Mouse (Mus musculus): Measurements from ENCODE around the gene Llph.

Llph gene

GRCm38 (mm10) chr10:120219578-120220359 lies 7.1 kb upstream of the Llph start:
- DNase-seq (ENCODE audit: low read depth) = no peak

DNA sequence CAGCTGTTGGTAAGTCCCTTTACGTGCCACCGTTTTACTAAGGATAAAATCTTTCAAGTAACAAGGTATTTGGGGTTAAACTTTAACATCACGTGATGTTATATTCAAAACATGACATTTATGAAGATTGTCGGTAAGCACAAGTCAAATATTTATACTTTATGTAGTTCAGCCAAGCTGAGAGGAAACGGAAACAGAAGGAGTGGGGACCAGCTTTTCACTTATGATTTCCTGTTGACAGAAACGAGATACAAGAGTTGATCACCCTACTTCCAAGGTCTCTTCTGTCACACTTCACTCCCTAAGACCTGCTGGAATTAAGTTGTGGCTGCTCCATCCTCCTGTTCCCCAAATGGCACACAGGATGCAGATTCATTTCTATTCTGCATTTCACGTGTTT lies 6.1 kb upstream of the Llph start:
- DNase-seq (ENCODE audit: low read depth) = no peak

DNA sequence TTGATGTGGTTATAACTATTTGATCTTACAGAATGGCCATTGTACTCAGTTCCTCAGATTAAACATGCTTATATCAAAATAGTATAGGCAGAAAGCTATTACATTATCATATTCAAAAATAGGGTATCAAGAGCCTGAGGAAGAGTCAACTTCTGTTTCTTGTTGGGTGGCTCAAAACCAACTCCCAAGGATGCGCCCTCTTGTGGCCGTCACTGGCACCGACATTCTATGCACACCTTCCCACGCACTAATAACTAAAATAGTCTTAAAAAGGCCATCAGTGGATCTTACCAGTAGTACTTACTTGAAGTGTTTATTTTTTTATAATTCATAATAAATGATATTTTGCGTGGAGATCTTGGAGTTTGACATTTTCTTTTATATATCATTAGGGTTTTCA lies 4.8 kb downstream of the Llph start:
- DNase-seq (ENCODE audit: low read depth) = peak; percentile 68

- no peak for DNase-seq (ENCODE audit: low read depth)
Measured at GRCm38 (mm10) chr10:120233655-120234367, 6.9 kb downstream of the Llph start.

DNA sequence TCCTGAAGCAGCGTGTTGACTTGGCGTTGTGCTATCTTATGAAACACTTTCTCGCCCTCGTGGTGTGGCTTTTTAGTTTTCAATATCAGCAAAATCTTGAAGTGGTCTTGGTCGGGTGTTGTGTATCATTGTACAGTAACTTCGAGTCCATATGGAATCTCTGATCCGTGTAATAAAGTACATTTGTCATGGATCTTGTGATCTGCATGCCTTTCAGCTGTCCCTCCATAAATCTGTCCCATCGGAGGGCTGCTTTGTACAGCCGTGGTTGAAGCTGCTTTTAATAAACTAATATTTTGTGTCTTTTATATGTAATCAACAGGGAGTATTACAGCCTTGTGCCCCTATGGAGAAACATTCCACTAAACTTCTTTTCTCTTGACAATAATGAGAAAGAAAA lies 10.0 kb downstream of the Llph start:
- no peak for DNase-seq (ENCODE audit: low read depth)

GRCm38 (mm10) chr10:120238241-120238640 lies 11.4 kb downstream of the Llph start:
- DNase-seq (ENCODE audit: low read depth) = no peak

- DNase-seq (ENCODE audit: low read depth) = no peak
Measured at GRCm38 (mm10) chr10:120239476-120239875, 12.6 kb downstream of the Llph start.

- DNase-seq (ENCODE audit: low read depth) = no peak
Measured at GRCm38 (mm10) chr10:120242421-120242820, 15.6 kb downstream of the Llph start.

- DNase-seq (ENCODE audit: low read depth) = no peak
Measured at GRCm38 (mm10) chr10:120245681-120246080, 18.8 kb downstream of the Llph start.

DNA sequence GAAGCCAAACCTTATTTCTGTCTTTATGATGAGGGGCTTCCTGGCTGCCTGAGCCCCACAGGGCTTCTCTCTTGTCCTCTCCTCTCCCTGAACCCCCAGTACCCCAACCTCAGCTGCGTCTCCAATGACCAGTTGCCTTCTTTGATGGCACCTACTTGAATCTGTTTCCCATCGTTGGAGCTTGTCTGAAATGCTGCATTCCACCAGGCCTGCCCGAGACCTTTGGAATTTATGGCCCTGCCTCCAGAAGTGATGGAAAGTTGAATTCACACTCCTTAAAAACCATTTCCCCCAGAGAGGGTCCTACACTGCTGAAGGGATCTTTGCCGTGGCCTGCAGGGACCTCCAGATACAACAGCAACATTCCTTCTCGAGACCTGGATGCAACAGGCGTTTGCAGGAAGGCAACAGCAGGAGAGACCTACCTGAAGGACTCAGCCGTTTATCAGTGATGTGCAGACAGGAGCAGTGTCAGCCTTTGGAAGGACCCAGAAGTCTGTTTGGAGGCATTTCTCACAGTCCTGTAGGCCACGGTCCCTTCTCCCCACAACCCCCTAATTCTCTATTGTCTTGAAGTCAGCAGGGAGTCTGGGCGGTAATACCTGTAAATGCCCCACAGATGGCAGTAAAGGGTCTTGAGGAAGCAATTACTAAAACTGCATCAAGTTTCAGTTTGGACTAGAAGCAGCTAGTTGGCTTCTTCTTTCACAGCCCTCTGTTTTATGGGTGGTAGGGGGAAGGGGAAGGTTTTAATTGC lies 20.3 kb downstream of the Llph start:
- peak; percentile 55 for DNase-seq (ENCODE audit: low read depth)

DNA sequence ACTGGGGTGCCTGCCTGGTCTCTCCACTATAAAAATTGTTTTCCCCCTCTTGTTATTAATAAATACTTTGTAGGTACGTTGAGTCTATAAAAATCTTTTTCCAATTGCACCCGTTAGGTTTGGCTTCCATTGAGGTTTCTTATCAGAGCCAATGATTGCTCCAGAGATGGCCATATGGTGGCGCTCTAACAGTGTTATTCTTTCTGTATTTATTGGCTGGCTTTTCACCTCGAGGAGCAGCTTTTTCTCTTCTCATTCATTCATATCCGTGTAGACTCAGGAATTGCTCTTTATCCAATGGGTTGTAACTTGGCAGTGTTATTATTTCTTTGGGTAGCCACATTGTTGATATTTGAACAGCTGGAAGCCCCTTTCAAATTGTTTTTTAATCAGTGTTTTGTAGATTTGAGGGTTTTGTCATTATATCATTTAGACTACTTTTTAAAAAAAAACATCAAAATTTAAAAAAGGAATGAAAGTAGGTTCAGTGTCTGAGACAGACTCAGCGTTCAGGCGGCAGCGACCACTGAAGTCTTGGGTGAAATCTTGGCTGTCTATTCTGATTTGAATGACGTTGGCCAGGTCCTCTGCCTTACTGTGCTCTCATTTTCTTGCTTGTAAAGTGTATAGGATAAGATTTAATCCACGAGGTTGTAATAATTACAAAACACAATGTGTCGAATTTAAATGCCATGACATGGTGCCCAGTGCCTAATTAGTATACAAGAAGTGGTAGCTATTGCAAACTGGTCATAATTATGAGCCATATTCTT lies 24.2 kb downstream of the Llph start:
- DNase-seq (ENCODE audit: low read depth) = no peak

DNA sequence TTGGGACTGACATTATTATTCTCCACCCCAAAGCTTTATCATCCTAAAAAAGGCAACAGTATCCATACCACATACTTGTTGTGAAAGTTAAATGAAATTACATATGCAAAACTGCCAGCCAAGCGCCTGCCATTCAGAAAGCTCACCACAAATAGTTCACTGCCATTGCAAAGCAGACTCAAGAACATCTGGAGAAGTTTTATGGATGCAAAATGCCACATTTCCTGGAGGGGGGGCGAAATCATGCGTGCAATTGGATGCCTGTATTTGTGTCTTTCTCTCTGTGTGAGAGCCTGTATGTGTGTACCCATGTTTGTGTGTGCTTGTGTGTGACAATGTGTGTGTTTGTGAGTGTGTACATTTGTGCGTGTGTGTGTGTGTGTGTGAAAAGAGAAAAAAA lies 24.9 kb downstream of the Llph start:
- no peak for DNase-seq (ENCODE audit: low read depth)

- DNase-seq (ENCODE audit: low read depth) = no peak
Measured at GRCm38 (mm10) chr10:120252800-120253199, 25.9 kb downstream of the Llph start.

DNA sequence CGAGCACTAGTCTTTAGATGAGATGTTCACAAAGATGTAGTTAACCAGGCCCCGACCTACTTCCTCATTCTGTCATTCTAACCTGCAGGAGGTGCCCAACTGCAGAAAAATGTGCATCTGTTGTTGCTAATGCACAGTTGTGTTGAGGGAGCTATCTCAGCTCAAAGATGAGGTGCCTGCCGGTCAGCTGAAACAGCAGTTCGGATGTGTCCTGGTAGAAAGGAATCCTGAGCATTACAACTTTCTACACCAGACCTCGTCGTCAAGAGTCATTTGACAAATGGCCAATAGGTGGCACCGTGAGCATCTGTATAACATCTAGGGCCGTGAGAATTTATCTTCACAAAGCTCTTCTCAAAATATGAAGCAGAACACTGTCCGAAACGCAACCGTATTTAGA lies 30.4 kb downstream of the Llph start:
- DNase-seq (ENCODE audit: low read depth) = peak; percentile 25

- no peak for DNase-seq (ENCODE audit: low read depth)
Measured at GRCm38 (mm10) chr10:120267790-120268189, 40.9 kb downstream of the Llph start.

DNA sequence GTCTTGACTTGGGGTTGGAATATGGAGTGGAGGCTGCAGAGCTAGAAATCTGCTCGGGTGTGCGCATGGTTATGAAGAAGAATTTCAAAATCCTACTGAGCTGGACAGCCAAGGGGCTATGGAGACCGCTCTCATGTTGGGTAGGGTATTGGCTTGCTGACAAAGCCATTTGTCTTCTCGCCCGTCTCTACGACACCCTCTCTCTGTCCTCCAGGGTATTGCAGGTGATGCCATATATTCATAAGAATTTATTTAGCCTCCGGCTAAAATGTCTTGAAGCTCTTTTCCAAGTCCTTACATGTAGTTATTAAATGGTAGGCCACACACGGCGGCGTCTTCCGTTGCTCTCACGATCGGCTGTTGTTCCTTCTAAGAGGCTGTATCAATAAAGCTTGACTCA lies 43.1 kb downstream of the Llph start:
- no peak for DNase-seq (ENCODE audit: low read depth)

DNA sequence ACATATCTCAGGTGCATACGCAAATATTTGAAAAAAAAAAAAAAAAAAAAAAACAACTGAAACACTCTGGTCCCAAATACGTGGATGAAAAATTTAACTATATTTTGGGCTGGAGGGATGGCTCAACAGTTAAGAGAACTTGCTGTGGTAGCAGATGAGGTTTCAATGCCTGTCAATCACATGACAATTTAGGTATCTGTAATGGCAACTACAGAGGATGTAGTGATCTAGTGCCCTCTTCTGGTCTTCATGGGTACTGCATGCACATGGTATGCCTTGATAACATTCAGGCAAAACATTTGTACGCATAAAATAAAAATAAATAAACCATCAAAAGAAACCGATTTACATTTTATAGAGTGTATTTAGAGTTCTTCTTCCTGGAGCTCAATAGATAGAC lies 43.9 kb downstream of the Llph start:
- DNase-seq (ENCODE audit: low read depth) = peak; percentile 47

DNA sequence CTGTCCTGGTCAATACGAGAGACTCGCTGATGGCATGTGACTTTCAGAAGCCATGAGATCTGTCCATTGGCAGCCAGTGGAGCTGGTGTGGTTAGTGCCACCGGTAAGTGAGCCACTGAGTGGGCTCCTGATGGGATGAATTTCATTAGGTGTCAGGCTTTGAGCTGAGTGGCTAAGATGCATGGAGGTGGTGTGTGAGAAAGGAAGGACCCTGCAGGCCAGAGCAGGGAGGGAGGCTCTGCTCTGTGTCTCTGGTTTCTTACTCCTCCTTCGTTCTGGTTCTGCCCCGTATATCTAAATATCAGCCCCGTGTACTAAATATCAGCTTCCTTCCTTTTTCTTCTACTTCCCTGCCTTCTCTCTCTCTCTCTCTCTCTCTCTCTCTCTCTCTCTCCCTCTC lies 44.4 kb downstream of the Llph start:
- no peak for DNase-seq (ENCODE audit: low read depth)

DNA sequence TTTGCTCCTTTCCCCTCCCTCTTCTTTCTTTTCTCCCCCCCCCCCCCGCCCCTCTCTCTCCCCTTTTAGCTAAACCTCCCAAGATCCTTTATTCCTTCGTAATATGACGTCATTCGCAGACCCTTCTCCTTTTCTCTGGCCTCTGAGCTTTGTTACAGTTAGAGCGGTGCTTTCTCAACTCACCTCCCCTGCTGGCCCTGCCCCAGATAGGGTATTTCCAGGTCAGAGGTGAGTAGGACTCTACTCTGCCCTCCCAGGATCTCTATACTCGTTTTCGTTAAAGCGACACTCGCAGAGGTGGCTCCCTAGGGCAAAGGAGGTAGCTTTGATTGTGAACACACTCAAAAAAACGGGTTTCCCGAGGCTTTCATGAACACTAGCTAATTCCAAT lies 45.0 kb downstream of the Llph start:
- no peak for DNase-seq (ENCODE audit: low read depth)

GRCm38 (mm10) chr10:120272270-120272883 lies 45.5 kb downstream of the Llph start:
- DNase-seq (ENCODE audit: low read depth) = no peak

- DNase-seq (ENCODE audit: low read depth) = no peak
Measured at GRCm38 (mm10) chr10:120273335-120273734, 46.5 kb downstream of the Llph start.
